Mouse (Mus musculus) thymus, adult 2 months (tissue): ENCODE measurements around the gene Gm16223. TPM values are rescaled to one million over a fixed set of nuclear protein-coding genes. Genes with fewer than 3 reads are reported as not detected.

ENCODE experiments used
- DNase-seq: peaks from one replicate; pipeline ENCODE4 v3.0.0; 2021
- H3K27ac ChIP-seq: fragments of 200-500 bp; 2 replicates; pipeline ENCODE4 v1.5.1; 2012; ENCODE audit warnings: low read length, control low read depth; ENCODE audit not compliant: control insufficient read depth, insufficient read depth
- H3K27me3 ChIP-seq: fragments of 200-500 bp; 2 replicates; pipeline ENCODE4 v1.6.1; 2012; ENCODE audit warnings: mild to moderate bottlenecking, low read length, moderate library complexity, mixed read lengths; ENCODE audit not compliant: control insufficient read depth, insufficient read depth
- H3K36me3 ChIP-seq: fragments of 200-500 bp; 2 replicates; pipeline ENCODE4 v1.6.1; 2012; ENCODE audit warnings: mild to moderate bottlenecking, low read length, moderate library complexity; ENCODE audit not compliant: control insufficient read depth, insufficient read depth
- H3K4me1 ChIP-seq: fragments of 200-500 bp; replicated peaks from 2 replicates; pipeline ENCODE4 v1.6.1; 2012; ENCODE audit warnings: low read length; ENCODE audit not compliant: control insufficient read depth, insufficient read depth
- H3K4me3 ChIP-seq: fragments of 200-500 bp; 2 replicates; pipeline ENCODE4 v1.5.1; 2012; ENCODE audit warnings: mild to moderate bottlenecking, low read length, control low read depth, moderate library complexity; ENCODE audit not compliant: control insufficient read depth, insufficient read depth
- CTCF ChIP-seq: fragments of 200-500 bp; IDR thresholded peaks from 2 replicates; pipeline ENCODE4 v1.5.1; 2012; ENCODE audit warnings: mild to moderate bottlenecking, control low read depth, low read length, moderate library complexity, borderline replicate concordance; ENCODE audit not compliant: control insufficient read depth, poor library complexity, insufficient read depth; ENCODE audit errors: extremely low read depth
- POLR2A ChIP-seq: fragments of 200-500 bp; IDR thresholded peaks from 2 replicates; pipeline ENCODE4 v1.6.1; 2012; ENCODE audit warnings: mild to moderate bottlenecking, low read length, control low read depth, moderate library complexity; ENCODE audit not compliant: control insufficient read depth, poor library complexity, insufficient read depth; ENCODE audit errors: extremely low read depth
- WGBS: fragments of 180-500 bp; shearing (Covaris S2); methylation state at CpG from one replicate; pipeline ENCODE4 v1.1.7; 2018; 5-methylcytosine and 5-hydroxymethylcytosine counted together
- polyA plus RNA-seq: library from polyadenylated mRNA; depleted of rRNA; stranded (reverse); fragments of >200 nt; gene quantifications from 2 replicates; pipeline ENCODE4 v1.2.3, GENCODE M21; 2012; rRNA removed

Gm16223 gene
- polyA plus RNA-seq, 1 experiment, result not detected

DNA sequence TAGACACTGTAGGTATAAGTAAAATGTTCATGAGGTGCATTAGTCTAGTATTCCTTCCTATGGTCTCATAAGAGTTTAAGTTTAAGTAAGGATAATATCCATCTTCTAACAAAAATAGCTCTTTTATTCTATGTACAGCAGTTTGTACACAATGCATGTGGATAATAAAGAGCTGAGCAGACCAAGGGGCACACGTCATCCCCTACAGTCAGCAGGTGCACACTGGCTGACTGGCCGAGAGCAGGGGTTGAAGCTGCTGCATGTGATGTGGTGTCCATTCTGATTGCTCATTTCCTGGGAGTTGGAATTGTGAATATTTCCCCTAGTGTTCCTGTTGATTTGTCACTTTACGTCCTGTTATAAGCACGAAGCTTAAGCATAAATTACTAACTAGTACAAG lies 144.6 kb downstream of the Gm16223 start:
- Histone ChIP-seq H3K4me1 (no peaks in the 10 kb centered on the region), H3K27me3 (no peaks in the 10 kb centered on the region), H3K4me3 (no peak overlapping the region), H3K36me3 (no peaks in the 10 kb centered on the region), H3K27ac (no peak overlapping the region)
- 82% methylated on average over 4 of the region's 4 CpGs for WGBS
- TF ChIP-seq POLR2A (no peak), CTCF (no peak)
- DNase-seq, result no peak

DNA sequence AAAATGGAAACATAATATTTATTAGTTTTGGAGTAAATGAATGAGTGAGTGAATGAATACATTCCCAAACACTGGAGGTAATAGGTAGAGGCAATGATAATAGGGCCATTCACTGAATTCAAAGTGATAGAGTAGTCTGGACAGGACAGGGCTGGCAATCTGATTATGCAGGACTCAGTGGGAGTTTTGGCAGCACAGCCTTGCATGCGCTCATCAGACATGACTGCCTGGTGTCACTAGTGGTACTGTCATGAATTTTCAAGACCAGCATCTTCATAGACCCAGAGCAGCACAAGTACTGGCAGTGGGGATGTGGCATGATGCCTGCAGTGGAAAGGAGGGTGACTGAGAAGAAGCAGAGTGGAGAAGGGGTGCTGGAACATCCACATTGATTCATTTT lies 157.1 kb downstream of the Gm16223 start:
- no peak for TF ChIP-seq CTCF
- TF ChIP-seq POLR2A, result no peak
- Histone ChIP-seq H3K27me3 (no peaks in the 10 kb centered on the region), H3K4me3 (no peak overlapping the region), H3K36me3 (no peaks in the 10 kb centered on the region), H3K27ac (no peak overlapping the region), H3K4me1 (no peaks in the 10 kb centered on the region)
- no peak for DNase-seq
- WGBS, result 100% methylated on average over 1 of the region's 1 CpGs

DNA sequence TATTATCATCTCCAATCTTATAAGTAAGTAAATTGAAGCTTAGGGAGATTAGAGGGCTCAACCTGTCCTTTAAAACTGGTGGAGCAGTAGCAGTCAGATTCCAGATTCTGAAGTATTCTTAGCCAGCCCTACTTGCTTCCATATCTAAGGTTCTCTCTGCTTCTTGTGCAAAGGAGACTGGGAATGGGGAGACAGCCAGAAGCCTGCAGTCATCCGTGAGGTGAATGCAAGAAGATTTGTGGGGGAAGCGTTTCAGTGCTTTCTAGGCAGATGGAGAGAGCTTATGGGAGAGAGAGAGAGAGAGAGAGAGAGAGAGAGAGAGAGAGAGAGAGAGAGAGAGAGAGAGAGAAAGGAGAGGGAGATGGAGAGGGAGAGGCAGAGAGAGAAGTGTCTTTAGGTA lies 160.9 kb downstream of the Gm16223 start:
- Histone ChIP-seq H3K4me3 (no peak overlapping the region), H3K27ac (no peak overlapping the region), H3K4me1 (no peaks in the 10 kb centered on the region), H3K27me3 (no peaks in the 10 kb centered on the region), H3K36me3 (no peaks in the 10 kb centered on the region)
- DNase-seq, result no peak
- TF ChIP-seq POLR2A, result no peak
- TF ChIP-seq CTCF, result no peak
- WGBS, result 69% methylated on average over 2 of the region's 2 CpGs

DNA sequence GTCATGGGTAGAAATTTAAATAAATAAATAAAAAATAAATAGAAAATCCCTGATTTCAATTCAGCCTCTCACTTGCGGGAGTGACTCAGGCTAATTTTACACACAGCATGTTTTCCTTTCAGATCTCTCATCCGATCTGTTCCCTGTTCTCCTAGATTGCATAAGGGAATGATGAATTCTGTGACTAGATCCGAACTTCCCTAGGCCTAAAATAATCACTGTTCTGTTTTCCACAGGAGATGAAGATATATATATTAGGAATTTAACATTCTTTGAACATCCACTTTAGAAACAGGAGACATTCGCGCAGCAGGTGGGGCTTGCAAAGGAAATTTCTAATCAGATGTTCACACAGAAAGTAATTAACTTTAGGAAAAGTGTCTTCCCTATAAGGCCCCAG lies 171.5 kb downstream of the Gm16223 start:
- WGBS, result 91% methylated on average over 5 of the region's 5 CpGs
- Histone ChIP-seq H3K27ac (no peak overlapping the region), H3K4me3 (no peak overlapping the region), H3K27me3 (no peaks in the 10 kb centered on the region), H3K36me3 (no peaks in the 10 kb centered on the region), H3K4me1 (no peaks in the 10 kb centered on the region)
- TF ChIP-seq POLR2A (no peak), CTCF (no peak)
- no peak for DNase-seq

DNA sequence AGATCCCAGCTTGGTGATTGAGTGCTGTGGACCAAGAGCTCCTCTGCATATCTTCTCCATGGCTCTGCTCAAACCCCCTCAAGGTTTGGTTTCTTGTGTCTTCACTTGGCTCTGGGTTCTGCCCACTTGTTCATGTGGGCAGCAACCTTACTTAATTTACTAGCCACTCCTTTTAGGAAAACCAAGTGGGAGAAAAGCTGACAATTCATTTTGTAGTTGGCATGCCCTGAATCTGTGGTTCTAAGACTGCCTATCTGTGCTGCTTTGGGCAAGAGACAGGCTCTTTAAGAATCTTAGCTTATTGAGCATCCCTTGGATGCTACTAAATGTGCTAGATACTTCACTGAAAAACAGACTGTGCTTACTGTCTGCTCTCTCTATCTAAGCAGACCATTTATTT lies 172.0 kb downstream of the Gm16223 start:
- TF ChIP-seq CTCF (no peak), POLR2A (no peak)
- Histone ChIP-seq H3K4me1 (no peaks in the 10 kb centered on the region), H3K27ac (no peak overlapping the region), H3K36me3 (no peaks in the 10 kb centered on the region), H3K4me3 (no peak overlapping the region), H3K27me3 (no peaks in the 10 kb centered on the region)
- no peak for DNase-seq

DNA sequence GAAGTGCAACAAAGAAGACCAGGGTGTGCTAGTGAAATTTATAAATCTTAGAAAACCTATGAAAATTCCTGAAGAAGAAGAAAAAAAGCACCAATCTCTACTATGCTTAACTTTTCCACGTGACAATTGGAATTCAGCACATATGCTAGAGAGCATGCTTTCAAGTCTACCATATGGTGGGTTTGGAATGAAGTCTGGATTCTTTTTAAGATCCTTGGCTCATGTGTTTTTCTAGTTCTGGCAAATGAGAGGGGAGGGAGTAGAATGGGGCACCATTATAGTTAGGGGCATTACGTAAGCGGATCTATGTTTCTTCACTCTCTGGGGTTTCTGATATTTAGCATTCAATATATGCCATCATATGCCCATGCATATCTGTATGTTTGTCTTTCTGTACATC lies 182.6 kb downstream of the Gm16223 start:
- no peak for DNase-seq
- Histone ChIP-seq H3K36me3 (no peaks in the 10 kb centered on the region), H3K27ac (no peak overlapping the region), H3K4me1 (no peaks in the 10 kb centered on the region), H3K4me3 (no peak overlapping the region), H3K27me3 (no peaks in the 10 kb centered on the region)
- TF ChIP-seq CTCF (no peak), POLR2A (no peak)
- 94% methylated on average over 3 of the region's 3 CpGs for WGBS

Other genes with a start within 250 kb of the Gm16223 start
- gene Bod1l, start 223.6 kb upstream of the Gm16223 start, polyA plus RNA-seq, result 7.5 and 8.4 TPM in 2 replicates